Mouse (Mus musculus) lung, embryonic 16.5 days (tissue): Measurements from ENCODE around the gene Sorcs1. TPM values are rescaled to one million over a fixed set of nuclear protein-coding genes. Genes with fewer than 3 reads are reported as not detected.

Source experiments
- ATAC-seq: fragments of 200-750 bp; cut with Nextera tagmentation; 2 replicates; pipeline ENCODE4 v1.8.0; 2017; ENCODE audit warnings: low read depth, mild to moderate bottlenecking, moderate library complexity
- H3K27ac ChIP-seq: fragments of 300-500 bp; sonication (generic); 2 replicates; pipeline ENCODE4 v1.5.1; 2014; ENCODE audit warnings: mild to moderate bottlenecking, control low read depth, low read length
- H3K27me3 ChIP-seq: fragments of 300-500 bp; sonication (generic); 2 replicates; pipeline ENCODE4 v1.6.1; 2014; ENCODE audit warnings: low read depth, low read length, mixed read lengths; ENCODE audit not compliant: control insufficient read depth, insufficient read depth
- H3K36me3 ChIP-seq: fragments of 300-500 bp; sonication (generic); 2 replicates; pipeline ENCODE4 v1.6.1; 2014; ENCODE audit warnings: low read length; ENCODE audit not compliant: control insufficient read depth, insufficient read depth
- H3K4me1 ChIP-seq: fragments of 300-500 bp; sonication (generic); replicated peaks from 2 replicates; pipeline ENCODE4 v1.6.1; 2014; ENCODE audit warnings: low read length, mixed read lengths; ENCODE audit not compliant: control insufficient read depth, insufficient read depth
- H3K4me2 ChIP-seq: fragments of 300-500 bp; sonication (generic); 2 replicates; pipeline ENCODE4 v1.6.1; 2014; ENCODE audit warnings: low read depth, low read length, control low read depth
- H3K4me3 ChIP-seq: fragments of 300-500 bp; sonication (generic); 2 replicates; pipeline ENCODE4 v1.5.1; 2014; ENCODE audit warnings: mild to moderate bottlenecking, low read length, control low read depth
- H3K9ac ChIP-seq: fragments of 300-500 bp; sonication (generic); 2 replicates; pipeline ENCODE4 v1.6.1; 2014; ENCODE audit warnings: low read length, control low read depth
- H3K9me3 ChIP-seq: fragments of 300-500 bp; sonication (generic); 2 replicates; pipeline ENCODE4 v1.6.1; 2016; ENCODE audit warnings: low read length; ENCODE audit not compliant: control insufficient read depth
- WGBS: fragments of 180-500 bp; shearing (Covaris S2); extraction: QIAGEN DNeasy Blood & Tissue Kit; methylation state at CpG from one replicate; pipeline ENCODE4 v1.1.7; 2014; 5-methylcytosine and 5-hydroxymethylcytosine counted together
- polyA plus RNA-seq: library from polyadenylated mRNA; unstranded; fragments of >200 nt; fragmentation: Nextera tagmentation; extraction: Ambion mirVana; gene quantifications from 2 replicates; pipeline ENCODE4 v1.2.1, GENCODE M21; 2015

Sorcs1 gene
- polyA plus RNA-seq, 1 experiment from 2014 or later, result 0.67 TPM

DNA sequence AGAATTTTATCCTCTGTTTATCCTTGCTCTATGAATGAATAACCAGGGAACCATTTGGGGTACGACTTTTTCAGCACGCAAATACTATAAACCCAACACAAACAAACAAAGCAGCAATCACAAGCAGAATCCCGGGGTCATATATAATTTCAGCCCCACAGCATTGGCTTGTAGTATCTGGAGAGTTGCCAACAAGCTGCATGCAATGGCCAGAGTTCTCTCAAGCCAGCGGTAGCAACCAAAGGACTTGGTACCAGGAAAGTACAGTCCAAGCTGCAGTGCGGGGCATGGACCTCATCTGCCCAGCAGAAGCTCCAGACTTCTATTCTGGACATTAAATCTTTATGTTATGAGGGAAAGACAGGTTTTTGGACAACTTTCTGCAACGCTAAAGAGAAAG lies 213.6 kb downstream of the Sorcs1 start:
- no peak for ATAC-seq
- H3K27ac ChIP-seq, result no peak overlapping the region
- no peaks in the 10 kb centered on the region for H3K27me3 ChIP-seq
- H3K9me3 ChIP-seq, result no peaks in the 10 kb centered on the region
- WGBS, result 53% methylated on average over 6 of the region's 6 CpGs
- H3K9ac ChIP-seq, result no peak overlapping the region
- no peak overlapping the region for H3K4me3 ChIP-seq
- H3K4me2 ChIP-seq, result no peak overlapping the region
- H3K4me1 ChIP-seq, result no peaks in the 10 kb centered on the region
- no peaks in the 10 kb centered on the region for H3K36me3 ChIP-seq

DNA sequence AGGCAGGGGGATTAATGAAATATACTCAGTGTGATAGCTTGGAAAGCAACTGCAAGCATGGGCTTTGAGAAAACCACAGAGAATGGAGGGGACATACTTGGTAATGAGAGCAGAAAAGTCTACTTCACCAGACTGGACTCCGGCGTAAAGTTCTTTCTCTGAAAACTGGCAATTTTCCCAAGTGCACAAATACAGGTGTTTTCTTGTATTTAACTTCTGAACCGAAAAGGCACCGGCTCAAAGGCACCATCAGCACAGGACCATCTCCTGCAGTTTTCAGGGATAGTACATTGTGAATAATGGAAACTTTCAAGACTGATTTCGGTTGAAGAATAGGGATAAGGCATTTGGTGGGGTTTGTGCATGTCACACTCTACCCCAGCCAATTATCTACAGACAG lies 219.9 kb downstream of the Sorcs1 start:
- no peaks in the 10 kb centered on the region for H3K9me3 ChIP-seq
- no peaks in the 10 kb centered on the region for H3K36me3 ChIP-seq
- ATAC-seq, result no peak
- H3K27me3 ChIP-seq, result no peaks in the 10 kb centered on the region
- WGBS, result 78% methylated on average over 5 of the region's 5 CpGs
- no peak overlapping the region for H3K9ac ChIP-seq
- H3K27ac ChIP-seq, result no peak overlapping the region
- no peak overlapping the region for H3K4me2 ChIP-seq
- H3K4me3 ChIP-seq, result no peak overlapping the region
- no peaks in the 10 kb centered on the region for H3K4me1 ChIP-seq

DNA sequence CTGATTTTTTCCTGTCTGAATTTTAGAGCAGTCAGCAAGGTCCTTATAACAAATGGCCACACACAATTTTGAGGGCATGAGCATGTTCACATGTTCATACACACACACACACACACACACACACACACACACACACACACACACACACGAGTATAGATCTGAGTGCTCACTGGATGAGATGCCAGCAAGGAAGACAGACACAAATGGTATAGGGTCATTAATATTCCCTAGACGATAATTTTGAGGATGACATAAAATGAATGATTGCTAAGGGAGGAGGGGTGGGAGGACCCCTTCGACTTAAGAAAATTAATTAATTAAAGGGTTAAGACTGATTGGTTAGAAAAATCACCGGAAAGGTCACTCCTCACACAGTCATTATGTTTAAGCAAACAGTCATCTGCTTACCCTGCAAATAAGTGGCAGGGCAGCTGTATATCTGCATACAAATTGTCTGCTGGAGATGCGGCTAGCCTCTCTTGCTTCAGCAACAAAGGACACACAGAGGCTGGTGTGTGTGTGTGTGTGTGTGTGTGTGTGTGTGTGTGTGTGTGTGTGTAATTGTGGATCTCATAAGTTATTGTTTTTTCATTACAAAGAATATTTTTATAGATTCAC lies 221.1 kb downstream of the Sorcs1 start:
- H3K9me3 ChIP-seq, result no peaks in the 10 kb centered on the region
- 25% methylated on average over 5 of the region's 5 CpGs for WGBS

DNA sequence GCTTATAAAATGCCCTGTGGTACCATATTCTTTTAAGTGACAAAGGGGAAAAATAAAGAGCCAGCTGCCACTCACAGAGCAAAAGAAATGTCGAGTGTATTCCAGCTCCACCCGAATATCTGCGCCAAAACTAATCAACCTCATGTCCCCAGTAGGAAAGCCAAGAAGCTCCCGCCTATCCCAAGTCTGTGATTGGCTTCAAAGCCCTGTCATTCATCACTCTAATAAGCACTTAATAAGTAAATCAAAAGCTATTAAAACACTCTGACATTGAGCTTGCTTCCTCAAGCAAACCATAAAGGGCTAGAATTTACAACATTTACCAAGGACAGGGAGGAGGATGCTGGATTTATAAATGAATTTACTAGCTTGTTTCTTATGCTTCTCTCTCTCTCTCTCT lies 237.3 kb downstream of the Sorcs1 start:
- 35% methylated on average over 4 of the region's 4 CpGs for WGBS
- Histone ChIP-seq H3K36me3 (no peaks in the 10 kb centered on the region), H3K9me3 (no peaks in the 10 kb centered on the region), H3K4me1 (no peaks in the 10 kb centered on the region), H3K27me3 (no peaks in the 10 kb centered on the region), H3K4me3 (no peak overlapping the region), H3K9ac (no peak overlapping the region), H3K4me2 (no peak overlapping the region), H3K27ac (no peak overlapping the region)
- ATAC-seq, result no peak

More for the DNA sequence above, 221.1 kb downstream of the Sorcs1 start:
- Histone ChIP-seq H3K36me3 (no peaks in the 10 kb centered on the region), H3K27ac (no peak overlapping the region), H3K4me3 (no peak overlapping the region), H3K4me2 (no peak overlapping the region), H3K27me3 (no peaks in the 10 kb centered on the region), H3K4me1 (no peaks in the 10 kb centered on the region), H3K9ac (no peak overlapping the region)
- ATAC-seq, result no peak

DNA sequence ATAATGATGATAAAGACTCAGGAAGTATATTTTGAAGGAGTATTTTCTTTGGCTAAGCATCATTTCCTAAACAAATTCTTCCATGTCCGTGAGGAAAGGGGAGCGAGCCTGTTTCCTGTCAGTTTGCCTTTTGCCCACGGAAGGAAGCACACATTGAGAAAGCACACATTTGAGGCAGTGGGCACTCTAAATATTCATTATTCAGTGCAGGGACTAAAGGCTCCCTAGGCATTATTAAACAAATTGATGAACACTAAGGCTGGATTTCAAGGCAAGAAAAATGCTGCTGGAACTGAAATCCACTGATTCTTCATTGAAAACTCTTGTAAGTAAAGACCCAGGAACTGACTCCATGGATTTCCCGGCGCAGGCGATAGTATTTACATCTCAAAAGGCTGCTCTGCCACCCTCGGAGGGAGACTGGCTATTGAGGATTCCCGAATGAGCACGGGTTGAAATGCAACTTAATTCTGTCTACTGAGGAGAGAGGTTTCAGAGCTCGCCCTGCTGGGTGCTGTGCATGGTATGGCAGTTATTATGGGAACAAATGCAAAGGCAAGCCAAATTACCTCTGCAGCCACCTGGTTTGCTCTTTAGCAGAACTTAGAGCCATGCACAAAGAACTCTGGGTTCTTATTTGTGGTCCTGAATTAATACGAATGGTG lies 238.1 kb downstream of the Sorcs1 start:
- H3K4me1 ChIP-seq, result no peaks in the 10 kb centered on the region
- WGBS, result 8% methylated on average over 11 of the region's 11 CpGs
- H3K9ac ChIP-seq, result no peak overlapping the region
- H3K36me3 ChIP-seq, result no peaks in the 10 kb centered on the region
- H3K9me3 ChIP-seq, result no peaks in the 10 kb centered on the region
- ATAC-seq, result no peak
- no peaks in the 10 kb centered on the region for H3K27me3 ChIP-seq
- no peak overlapping the region for H3K27ac ChIP-seq
- no peak overlapping the region for H3K4me3 ChIP-seq
- H3K4me2 ChIP-seq, result peak overlapping the region; percentile 25

DNA sequence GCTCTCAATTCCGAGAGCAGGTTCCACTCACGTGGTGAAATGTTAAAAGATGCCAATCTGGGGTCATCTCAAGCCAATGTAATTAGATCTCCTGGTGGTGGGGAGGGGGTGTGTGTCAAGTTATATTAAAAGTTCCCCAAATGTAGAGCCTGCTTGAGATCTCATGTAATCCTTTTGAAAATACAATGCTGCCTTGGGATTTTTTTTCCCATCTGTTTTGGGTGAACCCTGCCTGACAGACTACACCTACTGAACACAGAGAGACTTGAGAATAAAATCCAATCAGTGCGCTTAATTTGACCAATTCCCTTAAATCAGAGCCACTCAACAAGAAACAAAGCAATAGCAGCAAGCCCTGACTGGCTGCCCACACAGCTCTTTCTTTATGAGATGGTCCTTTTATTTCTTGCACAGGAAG lies 239.0 kb downstream of the Sorcs1 start:
- no peak for ATAC-seq
- H3K27ac ChIP-seq, result no peak overlapping the region
- no peak overlapping the region for H3K4me3 ChIP-seq
- H3K4me2 ChIP-seq, result no peak overlapping the region
- no peaks in the 10 kb centered on the region for H3K27me3 ChIP-seq
- no peaks in the 10 kb centered on the region for H3K4me1 ChIP-seq
- 40% methylated on average over 3 of the region's 3 CpGs for WGBS
- no peaks in the 10 kb centered on the region for H3K9me3 ChIP-seq
- H3K9ac ChIP-seq, result no peak overlapping the region
- no peaks in the 10 kb centered on the region for H3K36me3 ChIP-seq

DNA sequence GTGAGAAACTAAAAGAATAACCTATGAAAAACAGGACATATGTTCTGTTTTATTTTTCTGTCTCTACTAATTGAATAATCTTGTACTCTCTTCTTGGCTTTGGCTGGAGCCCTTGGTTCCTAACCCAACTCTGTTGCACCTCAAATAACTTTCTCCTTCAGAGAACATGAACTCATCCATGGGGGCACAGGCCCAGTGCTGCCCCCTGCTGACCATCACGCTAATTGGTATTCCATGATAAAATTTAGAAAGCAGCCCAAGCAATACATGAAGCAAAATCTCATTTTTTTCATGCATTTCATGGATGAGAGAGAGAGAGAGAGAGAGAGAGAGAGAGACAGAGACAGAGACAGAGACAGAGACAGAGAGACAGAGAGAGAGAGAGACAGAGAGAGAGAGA lies 255.5 kb downstream of the Sorcs1 start:
- H3K4me2 ChIP-seq, result no peak overlapping the region
- no peaks in the 10 kb centered on the region for H3K27me3 ChIP-seq
- no peak for ATAC-seq
- 72% methylated on average over 1 of the region's 1 CpGs for WGBS
- no peaks in the 10 kb centered on the region for H3K36me3 ChIP-seq
- H3K27ac ChIP-seq, result no peak overlapping the region
- H3K9me3 ChIP-seq, result no peaks in the 10 kb centered on the region
- no peak overlapping the region for H3K9ac ChIP-seq
- no peak overlapping the region for H3K4me3 ChIP-seq
- H3K4me1 ChIP-seq, result no peaks in the 10 kb centered on the region

DNA sequence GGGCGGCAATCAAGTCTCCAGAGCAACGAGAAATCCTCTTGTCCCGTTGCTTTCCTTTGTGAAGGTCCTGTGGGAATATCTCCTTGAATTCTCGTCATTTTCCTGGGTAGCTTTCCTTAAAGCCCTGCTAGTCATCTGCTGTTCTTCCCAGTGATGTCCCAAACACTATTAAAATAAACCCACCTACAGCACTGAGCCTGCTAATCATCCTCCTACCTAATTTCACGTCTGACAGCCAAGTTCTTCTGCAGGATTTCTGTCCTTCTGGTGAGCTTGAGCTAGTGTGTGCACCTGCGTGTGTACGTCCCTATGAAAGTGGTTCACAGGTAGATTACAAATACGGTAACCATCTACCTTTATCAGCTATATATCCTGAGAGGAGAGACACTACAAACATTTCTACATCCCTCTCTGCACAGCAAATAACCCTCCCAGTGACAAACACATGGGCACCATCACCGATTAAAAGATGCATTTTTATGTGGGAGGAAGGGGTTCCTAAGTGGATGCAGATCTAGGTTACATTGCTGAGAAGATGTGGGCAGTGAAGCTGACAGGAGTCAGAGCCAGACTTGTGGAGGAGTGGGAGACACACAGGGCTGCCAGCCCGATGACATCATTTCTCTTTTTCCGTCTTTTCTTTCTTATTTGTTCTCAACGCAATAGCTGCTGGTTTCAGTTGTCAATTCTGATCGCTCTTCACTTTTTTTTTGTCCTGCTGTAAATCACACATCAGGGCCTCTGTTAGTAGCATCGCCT lies 259.3 kb downstream of the Sorcs1 start:
- Histone ChIP-seq H3K4me2 (no peak overlapping the region), H3K9me3 (no peaks in the 10 kb centered on the region), H3K27ac (no peak overlapping the region), H3K4me3 (no peak overlapping the region), H3K27me3 (no peaks in the 10 kb centered on the region), H3K9ac (no peak overlapping the region), H3K4me1 (no peaks in the 10 kb centered on the region), H3K36me3 (no peaks in the 10 kb centered on the region)
- WGBS, result 41% methylated on average over 14 of the region's 14 CpGs
- no peak for ATAC-seq

DNA sequence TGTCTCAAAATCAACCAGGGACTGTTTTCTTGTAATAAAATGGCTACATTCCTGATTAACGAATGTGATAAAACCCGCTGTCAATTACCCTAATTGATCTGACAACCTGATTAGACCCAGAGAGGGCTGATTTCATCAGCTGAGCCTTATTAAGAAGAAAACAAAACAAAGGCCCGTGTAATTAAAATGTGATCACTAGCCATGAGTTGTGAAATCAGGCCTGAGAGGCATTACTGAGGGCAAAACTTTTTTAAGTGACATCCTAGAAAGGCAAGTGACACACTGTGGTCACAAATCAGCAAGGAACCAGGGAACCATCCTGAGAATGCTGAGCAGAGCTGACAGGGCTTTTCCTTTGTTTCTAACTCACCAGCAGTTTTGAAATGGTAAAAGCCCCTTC lies 267.9 kb downstream of the Sorcs1 start:
- Histone ChIP-seq H3K27ac (no peak overlapping the region), H3K9ac (no peak overlapping the region), H3K36me3 (no peaks in the 10 kb centered on the region), H3K27me3 (no peaks in the 10 kb centered on the region), H3K4me2 (no peak overlapping the region), H3K9me3 (no peaks in the 10 kb centered on the region), H3K4me1 (no peaks in the 10 kb centered on the region), H3K4me3 (no peak overlapping the region)
- 80% methylated on average over 3 of the region's 3 CpGs for WGBS
- no peak for ATAC-seq
